ENCODE assay signal across 9 mouse cellular contexts in genomic region chr11:103675556-103675955, GRCm38 (mm10). TPM values are rescaled to one million over a fixed set of nuclear protein-coding genes. Genes with fewer than 3 reads are reported as not detected.
DNase-seq lines count a peak whose midpoint lies in the region; ATAC-seq and TF ChIP-seq lines count a peak whose summit lies in the region.
"Had no signal": no experiment of that assay in that cellular context is flagged by ENCODE, and none has a peak within 500 bp of the region (broad histone marks: within the 10 kb centered on the region; RNA-seq: fewer than 3 reads in every experiment).

No protein-coding gene starts in this region.

- no peaks in the 10 kb centered on the region for H3K4me1 ChIP-seq in heart, embryonic 12.5 days (replicated peaks)
- no peaks in the 10 kb centered on the region for H3K4me1 ChIP-seq in spleen, adult 2 months (ENCODE audit: control insufficient read depth, insufficient read depth, insufficient read length)

- H3K4me3 ChIP-seq in heart, embryonic 12.5 days, result no peak overlapping the region
- no peak overlapping the region for H3K4me3 ChIP-seq in spleen, adult 2 months (ENCODE audit: extremely low read depth, insufficient read depth, insufficient read length)
- H3K4me3 ChIP-seq: megakaryocyte, embryonic 14.5 days had no signal

- H3K27ac ChIP-seq in heart, embryonic 12.5 days (ENCODE audit: poor library complexity, severe bottlenecking), result no peak overlapping the region
- no peak overlapping the region for H3K27ac ChIP-seq in spleen, adult 2 months (ENCODE audit: insufficient read depth, low read length)

- peak; percentile 25 to 68 for DNase-seq in heart, adult 18-20 months
- DNase-seq in Muller cell, postnatal 12 days (ENCODE audit: inconsistent ontology term), result peak; percentile 21
- peak; percentile 83 to 87 for DNase-seq in cerebellum, postnatal 14 days
- peak; percentile 72 for DNase-seq in layer of hippocampus, adult 9-10 months (ENCODE audit: low spot score)
- peak; percentile 14 to 48 for DNase-seq in spleen, adult 2 months (ENCODE audit: low read depth in 1 of 2, low spot score in 2 of 2)

- WGBS in heart, embryonic 12.5 days, result 41% methylated on average over 3 of the region's 3 CpGs
- 51% methylated on average over 3 of the region's 3 CpGs for WGBS in spleen, adult 2 months

- H3K36me3 ChIP-seq in heart, embryonic 12.5 days, result peaks cover 45% of the 10 kb centered on the region
- H3K36me3 ChIP-seq in spleen, adult 2 months (ENCODE audit: control insufficient read depth, insufficient read depth, low read length), result peaks cover 22% of the 10 kb centered on the region

- H3K9ac ChIP-seq in heart, embryonic 12.5 days, result no peak overlapping the region

- H3K9me3 ChIP-seq in heart, embryonic 12.5 days (replicated peaks), result no peaks in the 10 kb centered on the region
- H3K9me3 ChIP-seq: megakaryocyte, embryonic 14.5 days had no signal

- peak; percentile 61; the same call in 1 of the 2 replicates for TF ChIP-seq CTCF in spleen, adult 2 months (IDR thresholded peaks at IDR 0.05; ENCODE audit: extremely low read depth, insufficient read depth, insufficient read length, insufficient replicate concordance)

- TF ChIP-seq POLR2A in spleen, adult 2 months (IDR thresholded peaks at IDR 0.05; ENCODE audit: low read depth, low read length), result no peak

- H3K4me2 ChIP-seq in heart, embryonic 12.5 days, result no peak overlapping the region

- ATAC-seq in heart, embryonic 12.5 days (ENCODE audit: insufficient number of reproducible peaks, low FRiP score), result no peak
- peak; percentile 57 for ATAC-seq in granulocyte monocyte progenitor cell, adult 5-6 weeks (replicated peaks; ENCODE audit: poor library complexity, severe bottlenecking)
- ATAC-seq in megakaryocyte-erythroid progenitor cell, adult 5-6 weeks (replicated peaks; ENCODE audit: low FRiP score, low TSS enrichment, poor library complexity, severe bottlenecking), result peak; percentile 54; the same call in 1 of the 2 replicates

- H3K27me3 ChIP-seq in heart, embryonic 12.5 days (replicated peaks), result no peaks in the 10 kb centered on the region
- H3K27me3 ChIP-seq in spleen, adult 2 months (ENCODE audit: control insufficient read depth, insufficient read depth, low read length), result no peaks in the 10 kb centered on the region
- H3K27me3 ChIP-seq: megakaryocyte, embryonic 14.5 days had no signal

RNA-seq across cellular contexts. Expression of gene Gosr2, which starts 22.1 kb away (rescaled TPM):
- 10 to 100 TPM; 31.1 to 32.8 TPM for total RNA-seq in heart, adult 18-20 months (2021)
- polyA plus RNA-seq in heart, embryonic 12.5 days (2016; fragmentation: Nextera tagmentation; extraction: Ambion mirVana), result 69.7 and 69.9 TPM in 2 replicates
- 48.8 and 57.1 TPM in 2 replicates for total RNA-seq in granulocyte monocyte progenitor cell, adult 5-6 weeks (2014; fragmentation: Nextera tagmentation)
- total RNA-seq in granulocyte monocyte progenitor cell, adult 5-6 weeks (2017), result 46.3 and 51.3 TPM in 2 replicates
- 36.1 and 46.9 TPM in 2 replicates for total RNA-seq in megakaryocyte-erythroid progenitor cell, adult 5-6 weeks (2014; fragmentation: Nextera tagmentation)
- 37.8 and 44.2 TPM in 2 replicates for total RNA-seq in megakaryocyte-erythroid progenitor cell, adult 5-6 weeks (2017)
- polyA plus RNA-seq in spleen, adult 2 months (2012; rRNA removed), result 57.4 and 58.5 TPM in 2 replicates

RNA-seq across cellular contexts. Expression of gene Rprml, which starts 26.2 kb away (rescaled TPM):
- not detected for total RNA-seq in heart, adult 18-20 months (2021)
- polyA plus RNA-seq in heart, embryonic 12.5 days (2016; fragmentation: Nextera tagmentation; extraction: Ambion mirVana), result 0.63 and 0.79 TPM in 2 replicates
- not detected in 2 replicates for total RNA-seq in granulocyte monocyte progenitor cell, adult 5-6 weeks (2014; fragmentation: Nextera tagmentation)
- total RNA-seq in granulocyte monocyte progenitor cell, adult 5-6 weeks (2017), result not detected in 2 replicates
- total RNA-seq in megakaryocyte-erythroid progenitor cell, adult 5-6 weeks (2014; fragmentation: Nextera tagmentation), result not detected in 2 replicates
- total RNA-seq in megakaryocyte-erythroid progenitor cell, adult 5-6 weeks (2017), result not detected in 2 replicates
- not detected in 2 replicates for polyA plus RNA-seq in spleen, adult 2 months (2012; rRNA removed)

RNA-seq across cellular contexts. Expression of gene Lyzl6, which starts 36.9 kb away (rescaled TPM):
- total RNA-seq in heart, adult 18-20 months (2021), result not detected
- polyA plus RNA-seq in heart, embryonic 12.5 days (2016; fragmentation: Nextera tagmentation; extraction: Ambion mirVana), result not detected in 2 replicates
- not detected in 2 replicates for total RNA-seq in granulocyte monocyte progenitor cell, adult 5-6 weeks (2014; fragmentation: Nextera tagmentation)
- not detected in 2 replicates for total RNA-seq in granulocyte monocyte progenitor cell, adult 5-6 weeks (2017)
- not detected in 2 replicates for total RNA-seq in megakaryocyte-erythroid progenitor cell, adult 5-6 weeks (2014; fragmentation: Nextera tagmentation)
- not detected in 2 replicates for total RNA-seq in megakaryocyte-erythroid progenitor cell, adult 5-6 weeks (2017)
- polyA plus RNA-seq in spleen, adult 2 months (2012; rRNA removed), result not detected in 2 replicates

RNA-seq across cellular contexts. Expression of gene Gm884, which starts 54.6 kb away (rescaled TPM):
- total RNA-seq in heart, adult 18-20 months (2021), result not detected
- polyA plus RNA-seq in heart, embryonic 12.5 days (2016; fragmentation: Nextera tagmentation; extraction: Ambion mirVana), result not detected in 2 replicates
- not detected in 2 replicates for total RNA-seq in granulocyte monocyte progenitor cell, adult 5-6 weeks (2014; fragmentation: Nextera tagmentation)
- total RNA-seq in granulocyte monocyte progenitor cell, adult 5-6 weeks (2017), result not detected in 2 replicates
- not detected in 2 replicates for total RNA-seq in megakaryocyte-erythroid progenitor cell, adult 5-6 weeks (2014; fragmentation: Nextera tagmentation)
- not detected in 2 replicates for total RNA-seq in megakaryocyte-erythroid progenitor cell, adult 5-6 weeks (2017)
- polyA plus RNA-seq in spleen, adult 2 months (2012; rRNA removed), result not detected in 2 replicates

Comparison
In these comparisons a context has a peak if more than half of its experiments do, and no peak if none do; other contexts are left out.
1. DNase-seq: peak in every context shown above with its lines; median percentile 85 in cerebellum, postnatal 14 days; 72 in layer of hippocampus, adult 9-10 months; 46 in heart, adult 18-20 months; 31 in spleen, adult 2 months; 21 in Muller cell, postnatal 12 days.